Mouse (Mus musculus) mesoderm, embryonic 11.5 days (tissue): ENCODE results near the gene Elf2.
"Not testable (repeated sequence)": the region's sequence is repeated elsewhere in the genome, so short reads cannot be mapped to it uniquely, and the experiment has no call there.

Experiments
- DNase-seq: peaks from one replicate; pipeline ENCODE4 v3.0.0-alpha.2; 2012; ENCODE audit warnings: low read depth, low spot score

Gene Elf2

GRCm38 (mm10) chr3:51233474-51233873 lies 107.0 kb downstream of the Elf2 start:
- no peak for DNase-seq

- no peak for DNase-seq
Measured at GRCm38 (mm10) chr3:51232205-51232910, 108.1 kb downstream of the Elf2 start.

- no peak for DNase-seq
Measured at GRCm38 (mm10) chr3:51231499-51231898, 109.0 kb downstream of the Elf2 start.

- DNase-seq: no peak
Measured at GRCm38 (mm10) chr3:51230886-51231285, 109.6 kb downstream of the Elf2 start.

- no peak for DNase-seq
Measured at GRCm38 (mm10) chr3:51230146-51230835, 110.2 kb downstream of the Elf2 start.

GRCm38 (mm10) chr3:51229226-51229625 lies 111.2 kb downstream of the Elf2 start:
- DNase-seq: no peak

- no peak for DNase-seq
Measured at GRCm38 (mm10) chr3:51228821-51229205, 111.7 kb downstream of the Elf2 start.

GRCm38 (mm10) chr3:51228038-51228820 lies 112.2 kb downstream of the Elf2 start:
- peak; percentile 62 for DNase-seq

- DNase-seq: no peak
Measured at GRCm38 (mm10) chr3:51226601-51227000, 113.9 kb downstream of the Elf2 start.

GRCm38 (mm10) chr3:51225979-51226378 lies 114.5 kb downstream of the Elf2 start:
- no peak for DNase-seq

- DNase-seq: peak; percentile 31
Measured at GRCm38 (mm10) chr3:51225226-51225750, 115.2 kb downstream of the Elf2 start.

- peak; percentile 90 for DNase-seq
Measured at GRCm38 (mm10) chr3:51224363-51225225, 115.9 kb downstream of the Elf2 start, which contains the start of gene Noct. Noct (plus strand) TSS chr3:51224447.

- no peak for DNase-seq
Measured at GRCm38 (mm10) chr3:51223556-51223955, 116.9 kb downstream of the Elf2 start.

- DNase-seq: no peak
Measured at GRCm38 (mm10) chr3:51222834-51223460, 117.5 kb downstream of the Elf2 start.

GRCm38 (mm10) chr3:51222302-51222701 lies 118.2 kb downstream of the Elf2 start:
- DNase-seq: no peak

- DNase-seq: no peak
Measured at GRCm38 (mm10) chr3:51221847-51222246, 118.6 kb downstream of the Elf2 start.

- DNase-seq: peak; percentile 33
Measured at GRCm38 (mm10) chr3:51220846-51221245, 119.6 kb downstream of the Elf2 start.

- no peak for DNase-seq
Measured at GRCm38 (mm10) chr3:51219213-51219612, 121.2 kb downstream of the Elf2 start.

GRCm38 (mm10) chr3:51218385-51218784 lies 122.1 kb downstream of the Elf2 start:
- not testable (repeated sequence) for DNase-seq

GRCm38 (mm10) chr3:51216351-51216750 lies 124.1 kb downstream of the Elf2 start:
- not testable (repeated sequence) for DNase-seq

GRCm38 (mm10) chr3:51215681-51216080 lies 124.8 kb downstream of the Elf2 start:
- DNase-seq: no peak
